Comparison of ENCODE assay signal across 7 mouse cellular contexts in genomic region chr8:84067911-84068310, GRCm38 (mm10). TPM values are rescaled to one million over a fixed set of nuclear protein-coding genes. Genes with fewer than 3 reads are reported as not detected.
DNase-seq lines count a peak whose midpoint lies in the region; ATAC-seq lines count a peak whose summit lies in the region.

No protein-coding gene starts in this region.

- peak overlapping the region; percentile 93 for H3K4me3 ChIP-seq in megakaryocyte, embryonic 14.5 days (replicated peaks)
- H3K4me3 ChIP-seq in forebrain, embryonic 15.5 days, result peak overlapping the region; percentile 99
- peak overlapping the region; percentile 99 for H3K4me3 ChIP-seq in limb, embryonic 15.5 days
- H3K4me3 ChIP-seq in stomach, embryonic 16.5 days (replicated peaks; ENCODE audit: low read length), result peak overlapping the region; percentile 86

- no peak for ATAC-seq in megakaryocyte, adult 5-6 weeks (ENCODE audit: poor library complexity, severe bottlenecking)
- ATAC-seq in forebrain, embryonic 15.5 days (replicated peaks), result no peak
- no peak for ATAC-seq in limb, embryonic 15.5 days (ENCODE audit: insufficient number of reproducible peaks, low FRiP score, low TSS enrichment, low read depth)
- ATAC-seq in stomach, embryonic 16.5 days (ENCODE audit: insufficient read depth, low FRiP score), result no peak

- WGBS in forebrain, embryonic 15.5 days, result 87% methylated on average over 7 of the region's 7 CpGs
- 78% methylated on average over 7 of the region's 7 CpGs for WGBS in limb, embryonic 15.5 days
- WGBS in stomach, embryonic 16.5 days, result 83% methylated on average over 7 of the region's 7 CpGs

- H3K9ac ChIP-seq in forebrain, embryonic 15.5 days (replicated peaks), result no peak overlapping the region
- H3K9ac ChIP-seq in limb, embryonic 15.5 days, result no peak overlapping the region
- peak overlapping the region; percentile 63 for H3K9ac ChIP-seq in stomach, embryonic 16.5 days (ENCODE audit: low read length)

- H3K27me3 ChIP-seq in megakaryocyte, embryonic 14.5 days (replicated peaks), result no peaks in the 10 kb centered on the region
- H3K27me3 ChIP-seq in forebrain, embryonic 15.5 days, result no peaks in the 10 kb centered on the region
- H3K27me3 ChIP-seq in limb, embryonic 15.5 days, result no peaks in the 10 kb centered on the region
- no peaks in the 10 kb centered on the region for H3K27me3 ChIP-seq in stomach, embryonic 16.5 days (ENCODE audit: control insufficient read depth, insufficient read depth, low read length)

- H3K4me2 ChIP-seq in forebrain, embryonic 15.5 days (replicated peaks), result peak overlapping the region; percentile 34
- H3K4me2 ChIP-seq in limb, embryonic 15.5 days, result peak overlapping the region; percentile 50
- H3K4me2 ChIP-seq in stomach, embryonic 16.5 days (ENCODE audit: low read depth, low read length), result peak overlapping the region; percentile 70

- peaks cover 7% of the 10 kb centered on the region for H3K36me3 ChIP-seq in megakaryocyte, embryonic 14.5 days (replicated peaks; ENCODE audit: low read length)
- no peaks in the 10 kb centered on the region for H3K36me3 ChIP-seq in forebrain, embryonic 15.5 days
- no peaks in the 10 kb centered on the region for H3K36me3 ChIP-seq in limb, embryonic 15.5 days
- no peaks in the 10 kb centered on the region for H3K36me3 ChIP-seq in stomach, embryonic 16.5 days (ENCODE audit: control insufficient read depth, insufficient read depth, low read length)

- no peak for DNase-seq in urinary bladder, postnatal 10 days (ENCODE audit: low spot score)
- DNase-seq in frontal cortex, postnatal 25 days (ENCODE audit: low spot score in 2 of 2), result no peak

- H3K9me3 ChIP-seq in megakaryocyte, embryonic 14.5 days, result no peaks in the 10 kb centered on the region
- no peaks in the 10 kb centered on the region for H3K9me3 ChIP-seq in forebrain, embryonic 15.5 days
- H3K9me3 ChIP-seq in limb, embryonic 15.5 days, result no peaks in the 10 kb centered on the region
- H3K9me3 ChIP-seq in stomach, embryonic 16.5 days (replicated peaks; ENCODE audit: control insufficient read depth, low read length), result no peaks in the 10 kb centered on the region

- no peak overlapping the region for H3K27ac ChIP-seq in forebrain, embryonic 15.5 days (replicated peaks)
- no peak overlapping the region for H3K27ac ChIP-seq in limb, embryonic 15.5 days
- H3K27ac ChIP-seq in stomach, embryonic 16.5 days (ENCODE audit: low read length), result peak overlapping the region; percentile 42; the same call in 1 of the 2 replicates

- peaks cover 82% of the 10 kb centered on the region for H3K4me1 ChIP-seq in megakaryocyte, embryonic 14.5 days
- peaks cover 50% of the 10 kb centered on the region for H3K4me1 ChIP-seq in forebrain, embryonic 15.5 days
- peaks cover 42% of the 10 kb centered on the region for H3K4me1 ChIP-seq in limb, embryonic 15.5 days
- peaks cover 38% of the 10 kb centered on the region for H3K4me1 ChIP-seq in stomach, embryonic 16.5 days (ENCODE audit: control insufficient read depth, insufficient read depth, low read length)

RNA-seq across cellular contexts. Expression of gene Rfx1, which starts 1.3 kb away (rescaled TPM):
- 35.9 and 36.0 TPM in 2 replicates for polyA plus RNA-seq in megakaryocyte, embryonic 14.5 days (2012; ENCODE audit: insufficient read depth, low replicate concordance)
- total RNA-seq in megakaryocyte, adult 5-6 weeks (2015), result 9.9 and 10.6 TPM in 2 replicates
- 4.2 and 5.3 TPM in 2 replicates for total RNA-seq in megakaryocyte, adult 5-6 weeks (2017)
- polyA plus RNA-seq in forebrain, embryonic 15.5 days (2015; fragmentation: Nextera tagmentation; extraction: Ambion mirVana), result 9.1 and 9.5 TPM in 2 replicates
- 8.0 and 8.5 TPM in 2 replicates for polyA plus RNA-seq in limb, embryonic 15.5 days (2015; fragmentation: Nextera tagmentation; extraction: Ambion mirVana)
- polyA plus RNA-seq in stomach, embryonic 16.5 days (2015; fragmentation: Nextera tagmentation; extraction: Ambion mirVana), result 6.1 and 6.3 TPM in 2 replicates

RNA-seq across cellular contexts. Expression of gene Gm10643, which starts 3.0 kb away (rescaled TPM):
- polyA plus RNA-seq in megakaryocyte, embryonic 14.5 days (2012; ENCODE audit: insufficient read depth, low replicate concordance), result not detected in 2 replicates
- total RNA-seq in megakaryocyte, adult 5-6 weeks (2015), result 1.0 and 1.4 TPM in 2 replicates
- 1.7 and 2.4 TPM in 2 replicates for total RNA-seq in megakaryocyte, adult 5-6 weeks (2017)
- polyA plus RNA-seq in forebrain, embryonic 15.5 days (2015; fragmentation: Nextera tagmentation; extraction: Ambion mirVana), result 1.2 and 1.3 TPM in 2 replicates
- polyA plus RNA-seq in limb, embryonic 15.5 days (2015; fragmentation: Nextera tagmentation; extraction: Ambion mirVana), result 1.0 and 1.4 TPM in 2 replicates
- 1.4 and 1.5 TPM in 2 replicates for polyA plus RNA-seq in stomach, embryonic 16.5 days (2015; fragmentation: Nextera tagmentation; extraction: Ambion mirVana)

RNA-seq across cellular contexts. Expression of gene Rln3, which starts 23.1 kb away (rescaled TPM):
- 0.31 TPM in 1 of 2 replicates, not detected in the other for polyA plus RNA-seq in megakaryocyte, embryonic 14.5 days (2012; ENCODE audit: insufficient read depth, low replicate concordance)
- not detected in 2 replicates for total RNA-seq in megakaryocyte, adult 5-6 weeks (2015)
- not detected in 2 replicates for total RNA-seq in megakaryocyte, adult 5-6 weeks (2017)
- not detected in 2 replicates for polyA plus RNA-seq in forebrain, embryonic 15.5 days (2015; fragmentation: Nextera tagmentation; extraction: Ambion mirVana)
- not detected in 2 replicates for polyA plus RNA-seq in limb, embryonic 15.5 days (2015; fragmentation: Nextera tagmentation; extraction: Ambion mirVana)
- polyA plus RNA-seq in stomach, embryonic 16.5 days (2015; fragmentation: Nextera tagmentation; extraction: Ambion mirVana), result 0.22 TPM in 1 of 2 replicates, not detected in the other

RNA-seq across cellular contexts. Expression of gene Il27ra, which starts 25.5 kb away (rescaled TPM):
- 7.7 and 7.9 TPM in 2 replicates for polyA plus RNA-seq in megakaryocyte, embryonic 14.5 days (2012; ENCODE audit: insufficient read depth, low replicate concordance)
- 1.5 and 2.2 TPM in 2 replicates for total RNA-seq in megakaryocyte, adult 5-6 weeks (2015)
- 0.12 and 0.73 TPM in 2 replicates for total RNA-seq in megakaryocyte, adult 5-6 weeks (2017)
- 0.41 and 0.68 TPM in 2 replicates for polyA plus RNA-seq in forebrain, embryonic 15.5 days (2015; fragmentation: Nextera tagmentation; extraction: Ambion mirVana)
- 1.7 and 2.2 TPM in 2 replicates for polyA plus RNA-seq in limb, embryonic 15.5 days (2015; fragmentation: Nextera tagmentation; extraction: Ambion mirVana)
- 1.3 and 1.5 TPM in 2 replicates for polyA plus RNA-seq in stomach, embryonic 16.5 days (2015; fragmentation: Nextera tagmentation; extraction: Ambion mirVana)

RNA-seq across cellular contexts. Expression of gene Dcaf15, which starts 36.7 kb away (rescaled TPM):
- 28.7 and 79.3 TPM in 2 replicates for polyA plus RNA-seq in megakaryocyte, embryonic 14.5 days (2012; ENCODE audit: insufficient read depth, low replicate concordance)
- total RNA-seq in megakaryocyte, adult 5-6 weeks (2015), result 11.3 and 13.6 TPM in 2 replicates
- total RNA-seq in megakaryocyte, adult 5-6 weeks (2017), result 14.8 and 16.4 TPM in 2 replicates
- polyA plus RNA-seq in forebrain, embryonic 15.5 days (2015; fragmentation: Nextera tagmentation; extraction: Ambion mirVana), result 17.8 and 19.3 TPM in 2 replicates
- polyA plus RNA-seq in limb, embryonic 15.5 days (2015; fragmentation: Nextera tagmentation; extraction: Ambion mirVana), result 6.8 and 8.7 TPM in 2 replicates
- 6.4 and 7.5 TPM in 2 replicates for polyA plus RNA-seq in stomach, embryonic 16.5 days (2015; fragmentation: Nextera tagmentation; extraction: Ambion mirVana)
